Mouse (Mus musculus): Measurements from ENCODE around the gene Dnah8.

GRCm38 (mm10) chr17:30638996-30639395 is 14.8 kb downstream of the Dnah8 start:
- no peak for TF ChIP-seq CTCF (IDR thresholded peaks at IDR 0.05; ENCODE audit: borderline replicate concordance, insufficient read depth, low read depth, low read length)
- TF ChIP-seq POLR2A (IDR thresholded peaks at IDR 0.05; ENCODE audit: borderline replicate concordance, insufficient read depth, low read length), result no peak
